Mouse (Mus musculus) naive thymus-derived CD4-positive, alpha-beta T cell, adult 2 months (primary cell): ENCODE results near the gene Gtf2h4.

Experiments used
- DNase-seq: peaks from one replicate; pipeline ENCODE4 v3.0.0-alpha.2; 2011; ENCODE audit warnings: low read depth

Gtf2h4 gene

DNA sequence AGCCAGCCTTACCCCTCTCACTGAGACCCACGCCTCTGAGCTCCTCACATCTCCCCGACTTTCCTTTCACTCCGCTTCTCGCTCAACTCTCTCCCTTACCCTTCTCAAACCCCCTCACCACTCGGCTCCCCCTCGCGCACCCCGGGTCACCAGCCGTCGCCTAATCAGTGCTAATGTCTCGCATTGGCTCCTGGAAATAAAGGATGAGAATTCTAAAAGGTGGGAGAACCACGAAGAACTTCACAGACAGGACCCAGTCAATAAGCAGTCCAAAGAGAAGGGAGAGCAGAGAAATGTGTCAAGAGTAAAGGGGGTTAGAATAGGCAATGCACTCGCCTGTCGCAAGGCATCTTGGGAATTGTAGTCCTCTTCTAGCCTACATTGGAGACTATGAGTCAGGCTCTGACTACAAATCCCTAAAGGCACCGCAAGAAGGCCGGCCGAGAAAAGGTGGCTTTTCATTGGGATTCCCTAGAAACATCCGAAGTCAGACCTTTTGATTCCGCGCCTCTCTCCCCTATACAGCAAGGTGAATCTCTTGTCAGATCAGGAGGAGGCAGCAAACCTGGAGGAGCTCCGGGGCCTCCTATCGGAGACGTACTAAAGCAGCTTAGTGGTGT, at the start of gene Gtf2h4:
Gene Gtf2h4 (minus strand): TSS at position 324 of the 620 bp plus-strand sequence.
- peak; percentile 95 for DNase-seq

DNA sequence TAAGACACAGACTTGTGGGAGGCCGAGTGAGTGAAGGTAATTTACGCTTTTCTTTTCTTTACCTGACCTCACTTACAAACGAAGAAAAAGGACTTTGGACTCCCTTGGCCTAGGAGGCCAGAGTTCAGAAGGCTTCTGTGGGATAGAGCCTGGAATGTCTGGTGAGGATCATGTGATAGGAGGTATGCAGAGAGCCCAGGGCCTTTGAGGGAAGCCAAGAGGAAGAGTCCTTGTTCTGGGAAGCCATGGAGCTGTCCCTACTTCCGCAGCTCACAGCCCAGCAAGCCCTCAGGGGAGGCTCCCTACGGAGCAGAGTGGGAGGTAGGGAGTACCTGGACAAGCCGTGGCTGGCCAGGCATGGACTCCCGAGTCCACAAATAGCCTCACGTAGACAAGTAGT, 48.1 kb upstream of the Gtf2h4 start:
- DNase-seq, result no peak

DNA sequence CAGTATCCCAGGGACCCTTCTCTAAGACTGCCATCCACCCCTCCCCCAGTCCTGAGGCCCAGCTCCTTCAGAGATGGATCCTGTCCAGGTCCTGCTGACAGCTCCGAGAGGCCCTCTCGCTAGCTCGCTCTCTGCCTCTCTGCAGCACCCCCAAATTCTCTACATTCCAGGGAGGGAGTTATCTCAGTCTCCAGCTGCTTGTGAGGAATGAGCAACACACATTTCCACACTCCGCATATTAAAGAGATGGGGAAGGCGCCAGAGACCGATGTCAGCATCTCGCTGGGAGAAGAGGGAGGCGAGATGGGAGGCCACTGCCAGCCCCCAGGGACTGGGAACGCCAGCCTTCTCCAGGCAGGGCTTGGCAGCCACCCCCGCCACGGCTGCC, 46.8 kb upstream of the Gtf2h4 start:
- no peak for DNase-seq

DNA sequence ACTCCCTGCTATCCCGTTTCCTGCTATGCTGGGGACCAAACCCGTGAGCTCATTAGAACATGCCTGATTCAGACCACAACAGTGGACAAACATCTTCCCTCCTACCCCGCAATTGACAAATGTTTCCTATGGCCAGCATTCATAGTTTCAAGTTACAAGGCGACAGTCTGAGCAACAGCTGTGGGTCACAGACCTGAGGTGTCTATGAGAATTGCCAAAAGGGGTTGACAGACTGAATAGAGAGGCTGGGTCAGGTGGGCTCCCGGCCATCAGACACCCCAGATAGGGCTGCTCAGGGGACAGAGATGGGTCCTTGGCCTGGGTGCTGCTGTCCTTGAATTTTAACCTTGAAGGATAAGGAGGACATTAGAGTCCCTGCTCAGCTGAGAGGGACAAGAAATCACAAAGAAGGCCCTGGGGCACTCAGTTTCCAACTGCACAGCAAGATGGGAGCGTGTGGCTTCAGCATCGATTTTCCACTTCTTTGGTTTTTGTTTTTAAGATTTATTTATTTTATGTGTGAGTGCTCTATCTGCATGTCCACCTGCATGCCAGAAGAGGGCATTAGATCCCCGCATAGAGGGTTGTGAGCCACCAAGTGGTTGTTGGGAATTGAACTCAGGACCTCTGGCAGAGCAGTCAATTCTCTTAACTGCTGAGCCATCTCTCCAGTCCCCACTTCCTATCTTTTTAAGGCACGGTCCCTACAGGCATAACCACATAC, 46.2 kb upstream of the Gtf2h4 start:
- DNase-seq, result peak; percentile 45

DNA sequence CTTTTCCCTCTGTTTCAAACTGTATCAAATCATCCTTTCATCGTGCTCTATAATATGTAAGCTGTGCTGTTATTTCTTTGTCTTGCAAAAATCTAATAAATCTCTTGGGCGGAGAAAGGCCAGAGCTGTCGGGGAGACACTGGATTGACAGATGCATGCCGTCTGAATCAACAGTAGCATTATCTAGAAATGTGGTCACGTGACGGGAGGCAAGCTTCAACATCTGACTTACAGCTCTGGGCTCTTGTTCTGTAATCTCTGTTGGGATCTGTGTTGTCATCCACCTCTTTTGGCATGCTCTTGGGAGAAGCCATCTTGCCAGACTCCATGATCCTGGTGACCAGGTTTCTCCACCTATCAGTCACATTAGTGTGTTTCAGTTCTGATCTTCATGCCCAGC, 43.5 kb upstream of the Gtf2h4 start:
- DNase-seq, result no peak

DNA sequence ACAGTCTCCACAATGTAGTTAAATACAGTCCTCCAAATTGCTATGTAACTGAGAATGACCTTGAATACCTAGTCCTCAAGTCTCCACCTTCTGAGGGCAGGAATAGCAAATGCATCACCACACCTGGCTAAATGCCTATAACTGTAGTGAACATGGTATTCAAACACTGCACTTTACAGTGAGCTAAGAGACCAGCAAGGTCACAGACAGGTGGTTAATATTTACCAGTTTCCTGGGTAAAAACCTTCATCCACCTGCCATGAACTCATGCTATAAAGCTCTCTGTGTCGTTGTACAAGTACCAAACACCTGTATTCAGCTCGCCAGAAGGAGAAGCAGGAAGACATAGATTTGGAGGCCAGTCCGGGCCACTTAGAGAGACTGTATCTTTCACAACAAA, 42.6 kb upstream of the Gtf2h4 start:
- no peak for DNase-seq

DNA sequence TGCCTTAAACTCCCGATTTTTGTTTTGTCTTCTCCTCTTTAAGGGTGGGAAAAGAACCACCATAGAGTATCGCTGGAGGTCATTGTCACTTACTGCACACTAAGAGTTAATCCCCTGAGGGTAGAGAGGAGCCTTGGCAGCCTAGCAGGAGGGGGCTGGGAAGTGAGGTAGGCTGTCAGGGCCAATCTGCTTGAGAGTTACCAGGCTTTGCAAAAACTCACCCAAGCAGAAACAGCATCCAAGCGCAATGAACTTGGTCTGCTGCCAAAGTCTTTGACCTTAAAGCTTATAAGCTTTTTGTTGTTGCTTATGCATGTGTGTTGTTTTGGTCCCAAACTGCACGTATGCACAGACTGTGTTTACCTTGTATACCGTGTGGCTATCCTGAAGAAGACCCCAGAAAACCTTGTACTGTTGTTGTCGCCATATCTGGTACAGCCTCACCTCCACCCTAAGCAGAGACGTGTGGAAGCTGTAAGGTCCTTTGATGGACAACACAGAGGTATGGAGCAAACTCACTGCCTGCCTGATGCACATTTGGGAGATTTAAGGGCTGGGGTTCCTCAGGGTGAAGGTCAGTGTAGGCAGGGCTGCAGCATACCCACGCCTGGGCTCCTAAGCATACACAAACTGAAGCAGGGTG, 37.3 kb upstream of the Gtf2h4 start:
- DNase-seq, result no peak

DNA sequence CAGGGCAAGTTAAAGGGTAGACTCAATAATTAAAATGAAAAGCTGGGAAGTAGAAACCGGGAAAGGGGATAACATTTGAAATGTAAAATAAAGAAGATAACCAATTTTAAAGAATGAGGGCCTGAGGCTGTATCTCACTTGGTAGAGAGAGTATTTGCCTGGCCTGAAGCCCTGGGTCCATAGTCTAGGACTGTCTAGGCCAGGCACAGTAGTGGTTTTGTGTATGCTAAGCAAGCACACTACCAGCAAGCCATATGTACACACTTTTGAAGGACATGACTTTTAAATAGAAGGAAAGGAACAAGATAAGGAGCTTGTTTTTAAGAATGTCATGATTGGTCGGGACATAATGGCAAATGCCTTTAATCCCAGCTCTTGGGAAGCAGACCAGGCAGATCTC, 35.1 kb upstream of the Gtf2h4 start:
- no peak for DNase-seq

DNA sequence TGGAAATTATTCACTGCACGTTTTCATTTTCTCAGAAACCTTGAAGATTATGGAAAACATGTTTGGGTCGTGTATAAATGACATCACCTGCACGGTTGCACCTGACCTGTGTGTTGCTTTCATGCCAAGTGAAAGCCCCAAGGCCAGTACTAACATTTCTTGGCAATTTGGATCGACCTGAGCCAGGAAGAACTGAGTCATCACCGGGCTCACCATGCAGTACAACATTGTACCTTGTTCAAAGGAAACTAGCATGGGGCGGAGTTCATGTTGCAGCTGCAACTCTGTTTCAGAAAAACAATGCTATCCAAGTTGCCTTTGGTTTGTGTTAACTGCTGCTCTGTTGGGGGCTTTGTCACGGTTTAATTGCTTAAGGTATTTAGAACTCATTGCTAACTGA, 34.4 kb upstream of the Gtf2h4 start:
- DNase-seq, result peak; percentile 60

DNA sequence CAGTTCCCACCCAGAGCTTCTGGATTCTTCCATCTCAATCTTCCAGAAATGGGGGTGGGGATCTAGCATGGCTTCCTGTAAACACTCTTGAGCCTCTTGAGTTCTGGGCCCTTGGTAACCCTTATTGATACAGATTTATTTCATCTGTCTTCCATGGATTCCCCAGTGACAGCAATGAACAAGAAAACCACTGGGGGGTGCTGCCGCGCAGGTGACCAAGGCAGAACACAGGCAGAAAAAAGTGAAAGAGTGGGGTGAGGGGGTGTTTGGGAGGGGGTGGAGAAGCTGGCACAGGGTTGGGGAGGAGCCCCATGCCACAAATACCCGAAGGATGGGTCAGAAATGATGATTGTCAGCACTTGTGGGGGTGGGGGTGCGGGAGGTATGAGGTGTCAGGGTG, 32.3 kb upstream of the Gtf2h4 start:
- peak; percentile 80 for DNase-seq

DNA sequence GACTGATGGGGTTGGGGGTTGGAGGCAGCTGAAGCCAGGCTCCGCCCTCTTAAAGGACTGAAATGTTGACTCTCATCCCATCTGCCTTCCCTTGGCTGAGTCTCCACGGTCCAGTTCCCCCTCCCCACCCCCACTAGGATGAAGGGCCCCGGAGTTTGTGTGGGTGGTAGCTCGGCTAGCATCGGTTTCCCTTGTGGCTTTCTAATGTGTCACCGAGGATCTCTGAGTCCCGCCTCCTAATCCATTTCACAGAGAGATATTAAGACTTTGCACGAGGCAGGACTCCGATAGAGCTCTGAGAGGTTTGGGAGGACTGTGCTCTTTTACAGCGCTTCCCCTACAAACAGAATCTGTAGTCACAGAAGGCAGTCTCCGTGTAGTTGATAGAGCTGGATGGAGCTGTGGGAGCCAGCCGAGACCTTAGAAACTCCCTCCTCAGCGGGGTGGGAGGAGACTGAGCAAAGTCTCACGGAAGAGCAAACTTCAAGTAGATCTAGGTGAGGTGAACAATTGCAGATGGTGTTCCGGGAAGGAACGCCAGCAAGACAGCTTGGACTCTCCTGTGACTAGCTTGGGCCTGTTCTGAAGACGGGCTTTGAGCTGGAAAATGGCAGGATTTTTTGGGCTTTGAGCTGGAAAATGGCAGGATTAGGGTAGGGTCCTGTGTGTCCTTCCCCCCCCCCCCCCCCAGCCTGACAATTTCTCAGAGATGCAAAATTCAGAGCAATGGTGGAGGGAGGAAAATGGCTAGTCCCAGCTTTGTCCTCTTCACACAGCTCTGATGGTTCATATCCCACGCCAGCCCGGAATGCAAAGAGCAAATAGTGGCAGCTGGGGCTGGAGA, 31.3 kb upstream of the Gtf2h4 start, which contains the start of gene Ddr1:
Gene Ddr1 (minus strand): TSS at position 1 of the 844 bp plus-strand sequence.
- peak; percentile 78 for DNase-seq

DNA sequence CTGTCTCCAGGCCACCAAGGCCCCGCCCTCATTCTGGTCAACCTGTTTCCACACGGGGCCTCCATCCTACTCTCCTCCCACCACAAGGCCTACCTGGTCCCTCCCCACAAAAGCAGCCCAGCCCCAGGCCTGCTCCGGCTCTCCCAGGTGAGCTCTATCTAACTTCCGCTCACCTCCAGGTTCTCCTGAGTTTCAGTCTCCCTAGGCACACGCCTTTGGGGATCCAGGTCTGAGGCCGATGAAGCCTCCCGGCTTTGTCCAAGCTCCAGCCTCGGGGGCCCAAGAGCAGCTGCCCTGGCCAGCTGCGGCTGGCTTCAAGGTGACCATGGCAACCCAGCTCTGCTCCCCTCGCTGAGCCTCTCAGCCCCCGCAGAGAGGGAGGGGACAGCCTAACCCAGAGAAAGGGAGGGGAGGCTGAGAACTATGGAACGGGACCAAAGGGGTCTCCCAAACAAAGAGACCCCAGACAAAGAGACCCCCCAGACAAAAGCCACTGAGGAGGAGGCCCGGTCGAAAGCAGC, 30.3 kb upstream of the Gtf2h4 start:
- peak; percentile 31 for DNase-seq

DNA sequence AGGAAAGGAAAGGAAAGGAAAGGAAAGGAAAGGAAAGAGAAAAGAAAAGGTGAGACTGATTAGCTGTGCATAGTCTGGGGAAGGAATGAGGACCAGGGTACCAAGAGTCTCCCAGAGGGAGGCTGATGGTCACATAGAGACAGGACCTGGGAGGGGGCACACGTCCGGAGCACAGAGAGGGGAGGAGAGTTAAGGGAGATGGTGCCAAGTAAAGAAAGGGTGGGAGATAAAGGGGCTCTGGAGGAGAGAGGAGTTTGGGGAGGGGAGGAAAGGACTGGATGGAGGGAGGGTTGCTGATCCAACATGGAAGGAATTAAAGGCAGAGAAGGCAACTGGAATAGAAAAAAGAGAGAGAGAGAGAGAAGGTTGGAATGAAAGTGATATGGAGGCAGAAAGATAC, 29.5 kb upstream of the Gtf2h4 start:
- DNase-seq, result no peak

DNA sequence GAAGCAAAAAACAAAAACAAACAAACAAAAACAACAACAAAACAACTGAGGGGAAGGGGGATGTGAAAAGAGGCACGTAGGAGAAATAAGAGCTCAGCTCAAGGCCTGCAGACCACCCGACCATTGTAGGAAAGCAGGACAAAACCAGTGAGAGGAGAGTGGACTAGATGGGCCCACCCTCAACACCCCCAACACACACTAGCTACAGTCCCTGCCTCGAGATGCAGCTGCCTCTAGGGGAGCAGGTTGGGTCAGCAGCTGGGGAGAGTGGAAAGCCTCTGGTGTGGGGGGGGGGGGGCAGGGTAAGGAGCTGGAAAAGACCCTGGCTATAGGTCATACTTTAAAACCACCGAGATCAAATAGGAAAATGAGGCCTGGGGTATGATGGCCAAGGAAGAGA, 29.1 kb upstream of the Gtf2h4 start:
- DNase-seq, result no peak

DNA sequence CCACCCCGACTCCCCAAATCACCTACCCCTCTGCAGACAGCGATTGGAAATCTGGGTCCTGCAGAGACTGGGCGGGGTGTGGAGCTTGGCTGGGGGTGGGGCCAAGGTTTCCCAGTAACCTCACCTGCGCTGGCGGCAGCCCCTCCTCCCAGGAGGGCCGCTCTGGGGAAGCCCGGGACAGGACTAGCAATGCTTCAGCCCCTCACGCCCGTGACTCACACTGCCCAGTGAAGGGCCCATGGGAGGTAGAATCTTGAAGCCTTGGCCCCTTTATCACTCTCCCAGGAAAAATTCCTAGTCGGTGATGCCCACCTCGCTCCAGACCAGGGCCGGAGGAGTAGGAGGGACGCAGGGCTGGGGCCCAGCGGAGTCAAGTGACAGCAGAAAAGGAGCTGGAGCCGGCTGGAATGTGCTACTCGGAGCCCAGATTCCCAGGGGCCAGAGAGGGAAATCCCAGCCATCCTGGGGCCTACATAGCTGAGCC, 28.5 kb upstream of the Gtf2h4 start:
- DNase-seq, result no peak

DNA sequence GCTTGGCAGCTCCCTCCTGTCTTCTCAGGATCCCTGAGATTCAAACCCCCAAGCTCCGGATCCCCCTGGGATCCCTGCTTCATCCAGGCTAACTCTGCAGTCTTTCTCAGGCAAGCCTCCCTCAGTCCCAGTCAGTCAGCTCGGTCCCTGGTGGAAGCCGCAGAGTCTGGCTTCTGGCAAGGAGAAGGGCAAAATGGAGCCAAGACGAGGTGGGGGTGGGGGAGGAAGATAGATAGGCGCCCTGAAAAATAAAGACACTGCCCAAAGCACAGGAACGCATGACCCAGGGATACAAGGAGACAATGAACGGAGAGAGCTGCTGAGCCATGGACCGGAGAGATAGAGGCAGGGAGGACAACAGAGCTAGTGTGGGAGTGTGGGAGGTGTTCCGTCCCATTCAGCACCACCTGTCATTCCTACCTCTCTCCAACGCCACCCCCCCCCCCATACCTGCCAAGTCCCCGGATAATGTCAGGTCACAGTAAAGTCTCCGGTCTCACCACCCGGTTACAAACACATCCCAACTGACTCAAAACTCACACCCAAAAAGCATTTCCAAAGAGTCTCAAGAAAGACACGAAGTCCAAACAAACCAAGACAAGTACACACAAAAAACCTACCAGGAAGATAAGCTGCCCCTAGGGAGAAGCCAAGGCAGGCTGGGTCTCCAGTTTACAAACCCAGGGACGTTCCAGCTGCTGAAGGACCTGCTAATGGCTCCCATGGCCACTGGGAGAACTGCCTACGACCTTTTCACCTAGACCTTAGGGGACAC, 27.9 kb upstream of the Gtf2h4 start:
- DNase-seq, result peak; percentile 37

DNA sequence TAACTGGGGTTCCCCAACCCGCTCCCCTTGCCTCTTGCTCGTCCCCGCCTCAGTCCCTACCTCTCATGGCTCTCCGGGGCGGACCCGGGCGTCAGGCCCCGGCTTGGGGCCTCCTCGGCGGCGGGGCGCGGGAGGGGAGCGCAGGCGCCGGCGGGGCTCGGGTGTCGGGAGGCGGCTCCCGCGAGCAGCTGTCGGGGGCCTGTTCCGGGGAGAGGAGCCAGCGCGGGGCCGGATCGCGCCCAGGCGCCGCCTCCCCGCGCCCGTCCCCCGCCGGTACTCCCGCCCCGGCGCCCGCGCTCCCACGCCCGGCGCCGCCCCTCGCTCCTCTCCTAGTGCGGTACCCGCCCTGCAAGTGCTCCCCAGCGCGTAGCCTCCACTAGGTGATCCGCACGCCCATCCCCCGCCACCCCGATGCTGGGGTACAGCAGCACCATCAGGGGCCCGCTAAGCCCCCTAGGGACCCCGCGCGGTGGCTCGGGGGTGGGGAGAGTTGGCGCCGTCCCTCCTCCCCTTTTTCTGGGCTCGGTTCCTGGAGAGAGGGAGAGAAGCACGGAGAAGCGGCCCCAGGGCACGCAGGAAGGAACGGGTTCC, 26.9 kb upstream of the Gtf2h4 start:
- DNase-seq, result peak; percentile 69

DNA sequence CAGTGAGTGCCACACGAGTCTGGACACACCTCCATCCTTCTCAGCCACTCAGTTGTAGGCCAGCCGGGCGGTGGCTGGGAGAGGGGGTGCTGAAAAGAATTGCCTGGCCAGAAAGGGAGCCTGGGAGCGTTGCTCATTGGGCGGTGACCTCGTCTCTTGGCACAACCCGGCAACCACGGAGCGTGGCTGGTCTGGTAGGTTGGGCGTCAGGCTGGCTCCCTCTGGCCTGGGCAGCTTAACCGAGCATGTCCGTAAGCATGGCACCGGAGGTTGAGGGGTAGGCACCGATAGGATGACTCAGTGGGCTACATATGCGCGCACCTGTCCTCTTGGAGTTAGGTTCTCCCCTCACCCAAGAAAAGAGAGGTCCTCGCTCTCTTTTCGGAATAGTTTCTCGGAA, 26.4 kb upstream of the Gtf2h4 start:
- no peak for DNase-seq

DNA sequence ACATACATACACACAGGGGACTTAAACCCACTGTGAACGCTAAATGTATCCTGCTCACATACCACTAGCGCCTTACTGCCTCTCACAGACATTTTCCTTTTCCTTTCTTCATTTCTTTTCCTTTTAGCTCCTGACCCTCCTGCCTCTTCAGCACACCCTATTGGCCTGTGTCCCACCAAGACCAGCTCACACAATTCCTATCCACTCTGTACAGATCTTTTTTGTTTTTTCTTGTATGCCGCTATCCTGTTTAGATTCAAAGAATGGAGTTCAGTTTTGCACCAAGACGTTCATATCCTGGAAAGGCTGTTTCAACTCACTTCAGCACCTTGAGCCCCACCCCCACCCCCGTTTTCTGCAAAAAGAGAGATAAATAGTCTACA, 25.0 kb upstream of the Gtf2h4 start:
- no peak for DNase-seq

DNA sequence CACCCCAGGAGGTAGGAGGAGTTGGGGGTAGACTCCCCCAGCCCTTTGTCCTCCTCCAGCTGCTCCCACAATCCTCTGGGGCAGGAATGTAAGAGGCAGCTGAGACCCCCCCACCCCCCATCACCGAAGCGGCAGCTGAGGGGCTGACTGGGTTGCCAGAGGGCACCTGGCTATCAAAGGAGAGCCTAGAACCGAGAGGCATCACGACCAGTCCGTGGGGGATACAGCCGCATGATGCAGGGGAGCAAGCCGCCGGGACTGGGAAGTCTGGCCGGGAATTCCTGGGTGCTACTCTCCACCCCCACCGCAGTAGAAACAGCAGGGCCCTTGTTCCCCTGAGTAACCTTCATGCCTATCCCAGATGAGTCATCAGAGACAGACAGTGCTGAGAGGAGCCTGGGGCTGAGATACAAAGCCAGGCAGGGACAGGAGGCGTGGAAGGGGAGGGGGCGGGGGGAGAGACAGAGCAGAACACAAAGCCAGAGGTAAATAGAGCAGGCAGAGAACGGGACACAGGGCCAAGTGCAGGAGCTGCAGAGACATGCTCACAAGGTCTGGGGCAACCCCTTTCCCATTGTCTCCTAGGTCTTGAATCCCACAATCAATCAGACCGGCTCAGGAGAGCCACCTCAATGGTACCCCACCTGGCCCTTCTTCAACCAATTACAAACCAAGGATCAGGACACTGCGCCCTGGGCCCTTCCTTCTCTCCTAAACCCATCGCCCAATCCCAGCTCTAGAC, 24.4 kb upstream of the Gtf2h4 start:
- no peak for DNase-seq
